Comparison of ENCODE assay signal across 1 mouse cellular context in the genomic region with DNA sequence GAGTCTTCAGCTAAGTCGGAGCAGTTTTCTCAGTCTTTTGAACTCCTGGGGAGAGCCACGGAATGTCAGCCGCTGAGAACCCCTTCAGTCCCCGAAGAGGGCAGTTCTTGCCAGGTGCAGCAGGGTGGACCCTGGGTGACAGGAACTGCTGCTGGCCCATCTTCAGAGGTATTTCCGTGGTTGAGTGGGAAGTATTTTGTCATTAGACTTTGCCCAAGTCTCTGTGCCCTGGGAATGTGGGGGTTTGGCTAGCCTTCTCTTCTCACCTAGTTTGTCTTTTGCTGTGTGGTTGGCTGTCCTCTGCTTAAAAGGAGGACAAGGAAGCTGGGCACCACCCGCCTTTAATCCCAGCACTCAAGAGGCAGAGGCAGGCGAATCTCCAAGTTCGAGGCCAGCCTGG.
TF ChIP-seq lines count a peak whose summit lies in the region.

No protein-coding gene starts in this region.

TF ChIP-seq in MEL, 35 proteins besides CTCF, POLR2A, EP300 and RAD21:
- no peak for TF ChIP-seq UBTF (IDR thresholded peaks at IDR 0.05; ENCODE audit: borderline replicate concordance, insufficient read depth, low read depth, low read length)
TF ChIP-seq in MEL: peak in this region for 0.
